Mouse (Mus musculus) G1E (cell line): ENCODE results near the gene Slc22a23. TPM values are rescaled to one million over a fixed set of nuclear protein-coding genes. Genes with fewer than 3 reads are reported as not detected.

Experiments used
- ATAC-seq: 2 replicates; pipeline ENCODE4 v1.8.0; 2016; ENCODE audit warnings: mild to moderate bottlenecking; ENCODE audit not compliant: insufficient number of reproducible peaks, poor library complexity, low FRiP score, severe bottlenecking; ENCODE audit errors: extremely low read depth
- DNase-seq: peaks from one replicate; pipeline ENCODE4 v3.0.0; 2012; ENCODE audit warnings: low spot score
- H3K27me3 ChIP-seq: 2 replicates; pipeline ENCODE4 v1.6.1; 2012; ENCODE audit warnings: mild to moderate bottlenecking, low read length, inconsistent platforms; ENCODE audit not compliant: insufficient read depth
- H3K36me3 ChIP-seq: replicated peaks from 2 replicates; pipeline ENCODE3; 2012; ENCODE audit warnings: mild to moderate bottlenecking, inconsistent platforms
- H3K4me1 ChIP-seq: 2 replicates; pipeline ENCODE4 v1.6.1; 2012; ENCODE audit warnings: low read depth, low read length, inconsistent platforms, mixed read lengths; ENCODE audit not compliant: insufficient read depth
- H3K4me3 ChIP-seq: 2 replicates; pipeline ENCODE4 v1.5.1; 2012; ENCODE audit warnings: low read depth, mild to moderate bottlenecking, inconsistent platforms, low read length, moderate library complexity, mixed read lengths
- H3K9me3 ChIP-seq: replicated peaks from 2 replicates; pipeline ENCODE4 v1.6.1; 2012; ENCODE audit warnings: inconsistent platforms
- CTCF ChIP-seq: IDR thresholded peaks from 2 replicates; pipeline ENCODE4 v1.5.1; 2012; ENCODE audit warnings: low read depth, low read length, inconsistent platforms, mixed read lengths
- GATA1 ChIP-seq: IDR thresholded peaks from 2 replicates; pipeline ENCODE4 v1.6.1; 2012; ENCODE audit warnings: borderline replicate concordance, low read length, inconsistent platforms, mixed read lengths
- GATA2 ChIP-seq: IDR thresholded peaks from 2 replicates; pipeline ENCODE4 v1.6.1; 2012; ENCODE audit warnings: low read depth, low read length, inconsistent platforms, borderline replicate concordance
- POLR2AphosphoS5 ChIP-seq: IDR thresholded peaks from 2 replicates; pipeline ENCODE4 v1.6.1; 2012; ENCODE audit warnings: low read depth, low read length, inconsistent platforms; ENCODE audit not compliant: insufficient replicate concordance
- TAL1 ChIP-seq: conservative IDR thresholded peaks from 2 replicates; pipeline ENCODE4 v1.6.1; 2012; ENCODE audit warnings: low read depth, low read length, inconsistent platforms, mixed read lengths
- polyA plus RNA-seq: library from polyadenylated mRNA; stranded (reverse); fragments of >175 nt; gene quantifications from 2 replicates; pipeline ENCODE4 v1.2.3, GENCODE M21; 2012
- total RNA-seq, 2 experiments: library from RNA; stranded (forward) in 1 of 2; stranded (reverse) in 1 of 2; fragments of 200-1000 nt in 1 of 2; fragments of >200 nt in 1 of 2; fragmentation: Nextera tagmentation in 1 of 2; gene quantifications; 2 replicates each; pipeline ENCODE4 v1.2.3; 2014 to 2017

Gene Slc22a23
- total and polyA plus RNA-seq, 3 experiments: 18.0 to 68.0 (median 43.8) TPM

GRCm38 (mm10) chr13:34235056-34235455, 109.9 kb downstream of the Slc22a23 start:
- Histone ChIP-seq H3K9me3 (no peaks in the 10 kb centered on the region), H3K36me3 (peaks cover 47% of the 10 kb centered on the region), H3K4me1 (0 out of 2 replicates have a peak, but pooled peaks cover under 1% of the 10 kb centered on the region), H3K27me3 (no peaks in the 10 kb centered on the region), H3K4me3 (no peak overlapping the region)
- DNase-seq (no peak), ATAC-seq (no peak)
- no peak for TF ChIP-seq TAL1
- TF ChIP-seq POLR2AphosphoS5: no peak
- TF ChIP-seq GATA2: no peak
- TF ChIP-seq GATA1: no peak
- TF ChIP-seq CTCF: no peak

- ATAC-seq (no peak), DNase-seq (no peak)
- peaks cover 4% of the 10 kb centered on the region; the same call in 1 of the 2 replicates for H3K4me1 ChIP-seq
- peaks cover 46% of the 10 kb centered on the region for H3K36me3 ChIP-seq
- H3K27me3 ChIP-seq: no peaks in the 10 kb centered on the region
- TF ChIP-seq POLR2AphosphoS5: no peak
- TF ChIP-seq GATA1: no peak
- no peak for TF ChIP-seq GATA2
- TF ChIP-seq TAL1: no peak
- no peak for TF ChIP-seq CTCF
- H3K4me3 ChIP-seq: no peak overlapping the region
- no peaks in the 10 kb centered on the region for H3K9me3 ChIP-seq
Measured at GRCm38 (mm10) chr13:34234439-34234838, 110.5 kb downstream of the Slc22a23 start.

GRCm38 (mm10) chr13:34232992-34233391, 112.0 kb downstream of the Slc22a23 start:
- Histone ChIP-seq H3K4me1 (peaks cover 19% of the 10 kb centered on the region), H3K36me3 (peaks cover 42% of the 10 kb centered on the region), H3K27me3 (no peaks in the 10 kb centered on the region), H3K9me3 (no peaks in the 10 kb centered on the region), H3K4me3 (no peak overlapping the region)
- TF ChIP-seq GATA2: no peak
- no peak for TF ChIP-seq GATA1
- no peak for TF ChIP-seq CTCF
- no peak for TF ChIP-seq POLR2AphosphoS5
- TF ChIP-seq TAL1: no peak
- ATAC-seq (no peak), DNase-seq (no peak)

- 0 out of 2 replicates have a peak, but pooled peaks have one; percentile 15 for ATAC-seq
- peaks cover 44% of the 10 kb centered on the region for H3K36me3 ChIP-seq
Measured at GRCm38 (mm10) chr13:34228905-34229304, 116.1 kb downstream of the Slc22a23 start.

GRCm38 (mm10) chr13:34227720-34228661, 117.0 kb downstream of the Slc22a23 start:
- H3K36me3 ChIP-seq: peaks cover 42% of the 10 kb centered on the region
- H3K9me3 ChIP-seq: no peaks in the 10 kb centered on the region
- DNase-seq (no peak), ATAC-seq (no peak)
- H3K4me1 ChIP-seq: peaks cover 26% of the 10 kb centered on the region
- H3K27me3 ChIP-seq: no peaks in the 10 kb centered on the region
- TF ChIP-seq TAL1 (no peak), CTCF (no peak), POLR2AphosphoS5 (no peak), GATA2 (no peak), GATA1 (no peak)
- H3K4me3 ChIP-seq: no peak overlapping the region

More at GRCm38 (mm10) chr13:34228905-34229304, 116.1 kb downstream of the Slc22a23 start:
- peak; percentile 52 for DNase-seq
- Histone ChIP-seq H3K9me3 (no peaks in the 10 kb centered on the region), H3K4me3 (no peak overlapping the region), H3K4me1 (peaks cover 26% of the 10 kb centered on the region), H3K27me3 (no peaks in the 10 kb centered on the region)
- TF ChIP-seq GATA2 (no peak), GATA1 (no peak), TAL1 (no peak), CTCF (no peak), POLR2AphosphoS5 (no peak)

- H3K36me3 ChIP-seq: peaks cover 46% of the 10 kb centered on the region
- no peaks in the 10 kb centered on the region for H3K9me3 ChIP-seq
- peaks cover 26% of the 10 kb centered on the region for H3K4me1 ChIP-seq
- TF ChIP-seq GATA1 (no peak), GATA2 (no peak), POLR2AphosphoS5 (no peak), TAL1 (no peak), CTCF (no peak)
- ATAC-seq (no peak), DNase-seq (no peak)
- no peak overlapping the region for H3K4me3 ChIP-seq
- H3K27me3 ChIP-seq: no peaks in the 10 kb centered on the region
Measured at GRCm38 (mm10) chr13:34226940-34227339, 118.0 kb downstream of the Slc22a23 start.
